Comparison of ENCODE assay signal across 9 mouse cellular contexts in genomic region chr19:53359160-53360033, GRCm38 (mm10). TPM values are rescaled to one million over a fixed set of nuclear protein-coding genes. Genes with fewer than 3 reads are reported as not detected.
A peak's percentile ranks its signal among the peaks of the same experiment; 100 is the strongest.
DNase-seq lines count a peak whose midpoint lies in the region; ATAC-seq lines count a peak whose summit lies in the region.
"Had no signal": no experiment of that assay in that cellular context is flagged by ENCODE, and none has a peak within 500 bp of the region (broad histone marks: within the 10 kb centered on the region; RNA-seq: fewer than 3 reads in every experiment).

No protein-coding gene starts in this region.

- no peaks in the 10 kb centered on the region for H3K9me3 ChIP-seq in hindbrain, embryonic 11.5 days (ENCODE audit: control insufficient read depth, low read length)
- H3K9me3 ChIP-seq: megakaryocyte, embryonic 14.5 days had no signal

- ATAC-seq in frontal cortex, adult (ENCODE audit: low TSS enrichment): peak; percentile 35; the same call in 1 of the 2 replicates
- ATAC-seq in common myeloid progenitor, adult 5-6 weeks (replicated peaks; ENCODE audit: low read depth, poor library complexity, severe bottlenecking): peak; percentile 11; the same call in 1 of the 2 replicates
- peak; percentile 65; the same call in 1 of the 2 replicates for ATAC-seq in hindbrain, embryonic 11.5 days (ENCODE audit: low FRiP score)

- H3K36me3 ChIP-seq in hindbrain, embryonic 11.5 days (ENCODE audit: control insufficient read depth, insufficient read depth, low read length): no peaks in the 10 kb centered on the region

- H3K27me3 ChIP-seq in hindbrain, embryonic 11.5 days (ENCODE audit: control insufficient read depth, insufficient read depth, low read length): no peaks in the 10 kb centered on the region
- H3K27me3 ChIP-seq: megakaryocyte, embryonic 14.5 days had no signal

- peak overlapping the region; percentile 30; the same call in 1 of the 2 replicates for H3K27ac ChIP-seq in hindbrain, embryonic 11.5 days (ENCODE audit: low read depth, low read length)

- no peak overlapping the region for H3K4me3 ChIP-seq in hindbrain, embryonic 11.5 days (ENCODE audit: low read depth, low read length)
- H3K4me3 ChIP-seq: megakaryocyte, embryonic 14.5 days had no signal

- no peak for DNase-seq in frontal cortex, postnatal 25 days (ENCODE audit: low spot score in 2 of 2)
- peak; percentile 63 for DNase-seq in Muller cell, postnatal 12 days (ENCODE audit: inconsistent ontology term)
- no peak for DNase-seq in hindbrain, embryonic 11.5 days (ENCODE audit: low spot score)
- peak; percentile 76 to 80 for DNase-seq in layer of hippocampus, postnatal 36 days
- peak; percentile 62 for DNase-seq in right cerebral cortex, postnatal 4 days
- DNase-seq in natural killer cell, adult 2 months (ENCODE audit: low spot score in 2 of 2): no peak

- H3K9ac ChIP-seq in hindbrain, embryonic 11.5 days (ENCODE audit: low read depth, low read length): no peak overlapping the region

- no peaks in the 10 kb centered on the region for H3K4me1 ChIP-seq in hindbrain, embryonic 11.5 days (replicated peaks; ENCODE audit: control insufficient read depth, insufficient read depth, low read length)

- 73% methylated on average over 22 of the region's 22 CpGs for WGBS in hindbrain, embryonic 11.5 days

- no peak overlapping the region for H3K4me2 ChIP-seq in hindbrain, embryonic 11.5 days (replicated peaks; ENCODE audit: low read depth, low read length)

RNA-seq across cellular contexts. Expression of gene Gm10197, which starts 12.2 kb away (rescaled TPM):
- total RNA-seq in common myeloid progenitor, adult 5-6 weeks (2017): not detected in 2 replicates
- polyA plus RNA-seq in hindbrain, embryonic 11.5 days (2014; fragmentation: Nextera tagmentation; extraction: Ambion mirVana): not detected in 2 replicates
- total RNA-seq in layer of hippocampus, postnatal 36 days (2021): not detected

RNA-seq across cellular contexts. Expression of gene Smndc1, which starts 31.0 kb away (rescaled TPM):
- total RNA-seq in common myeloid progenitor, adult 5-6 weeks (2017): 33.6 and 45.9 TPM in 2 replicates
- 51.5 and 56.0 TPM in 2 replicates for polyA plus RNA-seq in hindbrain, embryonic 11.5 days (2014; fragmentation: Nextera tagmentation; extraction: Ambion mirVana)
- total RNA-seq in layer of hippocampus, postnatal 36 days (2021): 10 to 100 TPM; 39.6 to 40.2 TPM

RNA-seq across cellular contexts. Expression of gene Mxi1, which starts 49.1 kb away (rescaled TPM):
- total RNA-seq in common myeloid progenitor, adult 5-6 weeks (2017): 44.2 and 48.8 TPM in 2 replicates
- 59.6 and 73.7 TPM in 2 replicates for polyA plus RNA-seq in hindbrain, embryonic 11.5 days (2014; fragmentation: Nextera tagmentation; extraction: Ambion mirVana)
- total RNA-seq in layer of hippocampus, postnatal 36 days (2021): 10 to 100 TPM; 60.8 to 67.3 TPM

Comparison
In these comparisons a context has a peak if more than half of its experiments do, and no peak if none do; other contexts are left out.
1. ATAC-seq: peak in every context shown above with its lines; median percentile 65 in hindbrain, embryonic 11.5 days; 35 in frontal cortex, adult; 11 in common myeloid progenitor, adult 5-6 weeks.
2. DNase-seq: peak in Muller cell, postnatal 12 days (single experiment), layer of hippocampus, postnatal 36 days (2 of 2) and right cerebral cortex, postnatal 4 days (single experiment); none in frontal cortex, postnatal 25 days (0 of 2), hindbrain, embryonic 11.5 days (single experiment) and natural killer cell, adult 2 months (0 of 2).